Mouse (Mus musculus): Measurements from ENCODE around the gene 5330417H12Rik. TPM values are rescaled to one million over a fixed set of nuclear protein-coding genes. Genes with fewer than 3 reads are reported as not detected.

Gene 5330417H12Rik
- not detected for polyA plus RNA-seq (2017; shearing (Covaris generic))

GRCm38 (mm10) chr7:107625061-107625460, at the start of gene 5330417H12Rik:
TSS of gene 5330417H12Rik (minus strand) at chr7:107625161.

DNA sequence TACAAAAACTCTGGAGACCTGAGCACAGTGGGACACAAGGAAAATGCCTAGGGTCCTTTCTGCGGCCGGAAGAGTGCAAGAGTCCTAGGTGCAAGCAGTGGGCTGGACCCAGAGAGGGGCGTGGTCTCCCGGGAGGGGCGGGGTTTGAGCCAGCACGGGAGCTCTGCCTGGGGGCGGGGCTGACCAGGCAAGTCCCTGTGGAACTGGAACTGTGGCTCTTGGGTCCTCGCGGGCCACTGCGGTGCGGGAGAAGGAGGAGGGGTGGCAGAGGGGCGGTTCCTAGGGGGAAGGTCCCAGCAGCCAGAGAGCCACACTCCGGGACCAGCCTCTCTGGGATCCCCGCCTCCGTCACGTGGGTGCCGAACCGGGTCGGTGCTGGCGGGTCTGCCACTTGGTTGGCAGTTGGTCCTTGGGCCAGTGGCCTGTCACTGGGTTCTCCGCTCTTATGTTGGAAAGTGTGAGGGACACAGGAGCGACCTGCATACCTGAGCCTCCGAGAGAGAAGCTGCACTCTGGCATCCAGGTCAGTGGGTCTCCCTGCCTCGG, 30.0 kb downstream of the 5330417H12Rik start, which contains the start of gene Ppfibp2:
TSS of gene Ppfibp2 (plus strand) at position 351 of the 546 bp plus-strand sequence.

Other genes starting within 250 kb of the 5330417H12Rik start
- gene Olfml1, start 57.7 kb downstream of the 5330417H12Rik start, polyA plus RNA-seq (2017; shearing (Covaris generic)) = not detected
- gene Ppfibp2, start 30.0 kb downstream of the 5330417H12Rik start, polyA plus RNA-seq (2017; shearing (Covaris generic)) = 0.22 TPM
- gene Cyb5r2, start 132.9 kb upstream of the 5330417H12Rik start, polyA plus RNA-seq (2017; shearing (Covaris generic)) = not detected
- gene Ovch2, start 176.0 kb upstream of the 5330417H12Rik start, polyA plus RNA-seq (2017; shearing (Covaris generic)) = not detected
- gene Olfr467, start 187.1 kb upstream of the 5330417H12Rik start, polyA plus RNA-seq (2017; shearing (Covaris generic)) = not detected
- not detected for gene Olfr469, start 200.4 kb upstream of the 5330417H12Rik start, polyA plus RNA-seq (2017; shearing (Covaris generic))
- gene Olfr470, start 222.3 kb upstream of the 5330417H12Rik start, polyA plus RNA-seq (2017; shearing (Covaris generic)) = not detected

Data from naive thymus-derived CD4-positive, alpha-beta T cell, adult 5 months (primary cell).